Mouse (Mus musculus): ENCODE measurements at regions not wholly inside any gene's neighbourhood (a gene's known extent, or its start where the extent isn't known, plus 50 kb on each side); places are given as distances from the start of the nearest gene placed in this dataset.

GRCm38 (mm10) chr2:137409611-137410010 lies 293.2 kb upstream of the Jag1 start:
- no peak for DNase-seq

GRCm38 (mm10) chr2:137408294-137408693 lies 291.9 kb upstream of the Jag1 start:
- no peak for DNase-seq

- DNase-seq = no peak
Measured at GRCm38 (mm10) chr2:137393486-137393885, 277.0 kb upstream of the Jag1 start.

GRCm38 (mm10) chr2:137379816-137380215 lies 263.4 kb upstream of the Jag1 start:
- no peak for DNase-seq

- DNase-seq = no peak
Measured at GRCm38 (mm10) chr2:137375346-137375745, 258.9 kb upstream of the Jag1 start.

GRCm38 (mm10) chr2:137371062-137371461 lies 254.6 kb upstream of the Jag1 start:
- no peak for DNase-seq

GRCm38 (mm10) chr2:137363006-137363405 lies 246.6 kb upstream of the Jag1 start:
- no peak for DNase-seq

GRCm38 (mm10) chr2:137357181-137357738 lies 240.8 kb upstream of the Jag1 start:
- no peak for DNase-seq

GRCm38 (mm10) chr2:137343736-137344135 lies 227.3 kb upstream of the Jag1 start:
- no peak for DNase-seq

GRCm38 (mm10) chr2:137329995-137330394 lies 213.6 kb upstream of the Jag1 start:
- no peak for DNase-seq

- DNase-seq = no peak
Measured at GRCm38 (mm10) chr2:137323445-137323844, 207.0 kb upstream of the Jag1 start.

GRCm38 (mm10) chr2:137310511-137310910 lies 194.1 kb upstream of the Jag1 start:
- DNase-seq = no peak

GRCm38 (mm10) chr2:137308116-137308515 lies 191.7 kb upstream of the Jag1 start:
- DNase-seq = no peak

GRCm38 (mm10) chr2:137301474-137302267 lies 185.2 kb upstream of the Jag1 start:
- no peak for DNase-seq

- peak; percentile 25 for DNase-seq
Measured at GRCm38 (mm10) chr2:137289231-137289630, 172.8 kb upstream of the Jag1 start.

GRCm38 (mm10) chr2:137271575-137272180 lies 155.2 kb upstream of the Jag1 start:
- DNase-seq = no peak

- DNase-seq = no peak
Measured at GRCm38 (mm10) chr2:137262911-137263310, 146.5 kb upstream of the Jag1 start.

GRCm38 (mm10) chr2:137257847-137258515 lies 141.5 kb upstream of the Jag1 start:
- no peak for DNase-seq

GRCm38 (mm10) chr2:137247931-137248330 lies 131.5 kb upstream of the Jag1 start:
- no peak for DNase-seq

GRCm38 (mm10) chr2:137244370-137244769 lies 127.9 kb upstream of the Jag1 start:
- no peak for DNase-seq

- no peak for DNase-seq
Measured at GRCm38 (mm10) chr2:137243914-137244313, 127.5 kb upstream of the Jag1 start.

GRCm38 (mm10) chr2:137236961-137237360 lies 120.5 kb upstream of the Jag1 start:
- no peak for DNase-seq

GRCm38 (mm10) chr2:137233936-137234335 lies 117.5 kb upstream of the Jag1 start:
- no peak for DNase-seq

GRCm38 (mm10) chr2:137231161-137231560 lies 114.7 kb upstream of the Jag1 start:
- no peak for DNase-seq
